Mouse (Mus musculus) CH12.LX (cell line): ENCODE data around the gene Gm5148.

Source experiments
- BHLHE40 ChIP-seq: IDR thresholded peaks from 2 replicates; pipeline ENCODE4 v1.6.1; 2011; ENCODE audit warnings: mild to moderate bottlenecking, low read depth, low read length, improper control_type of control experiment
- CTCF ChIP-seq, 2 experiments: IDR thresholded peaks in 1 of 2; conservative IDR thresholded peaks in 1 of 2; 2 replicates each; pipeline ENCODE4 v1.5.1; 2011 to 2012; ENCODE audit warnings: low read depth in 2 of 2, low read length in 2 of 2, improper control_type of control experiment in 1 of 2, inconsistent platforms in 1 of 2, mild to moderate bottlenecking in 1 of 2, moderate library complexity in 1 of 2
- ELF1 ChIP-seq: IDR thresholded peaks from 2 replicates; pipeline ENCODE4 v1.6.1; 2014; ENCODE audit warnings: low read depth, mild to moderate bottlenecking, inconsistent platforms, low read length, improper control_type of control experiment
- EP300 ChIP-seq: IDR thresholded peaks from 2 replicates; pipeline ENCODE4 v1.6.1; 2011; ENCODE audit warnings: low read length, improper control_type of control experiment
- ETS1 ChIP-seq: conservative IDR thresholded peaks from 2 replicates; pipeline ENCODE4 v1.6.1; 2012; ENCODE audit warnings: low read depth, mild to moderate bottlenecking, inconsistent platforms, low read length, improper control_type of control experiment, moderate library complexity
- MAX ChIP-seq: IDR thresholded peaks from 2 replicates; pipeline ENCODE4 v1.6.1; 2011; ENCODE audit warnings: low read length, improper control_type of control experiment
- POLR2A ChIP-seq: IDR thresholded peaks from 2 replicates; pipeline ENCODE4 v1.6.1; 2011; ENCODE audit warnings: low read depth, mild to moderate bottlenecking, improper control_type of control experiment, low read length
- RAD21 ChIP-seq: IDR thresholded peaks from 2 replicates; pipeline ENCODE4 v1.6.1; 2011; ENCODE audit warnings: low read depth, mild to moderate bottlenecking, low read length, improper control_type of control experiment, moderate library complexity
- TCF12 ChIP-seq: IDR thresholded peaks from 2 replicates; pipeline ENCODE4 v1.6.1; 2014; ENCODE audit warnings: low read depth, mild to moderate bottlenecking, inconsistent platforms, low read length, improper control_type of control experiment
- ZMIZ1 ChIP-seq: IDR thresholded peaks from 2 replicates; pipeline ENCODE4 v1.6.1; 2012; ENCODE audit warnings: low read depth, mild to moderate bottlenecking, inconsistent platforms, low read length, improper control_type of control experiment

DNA sequence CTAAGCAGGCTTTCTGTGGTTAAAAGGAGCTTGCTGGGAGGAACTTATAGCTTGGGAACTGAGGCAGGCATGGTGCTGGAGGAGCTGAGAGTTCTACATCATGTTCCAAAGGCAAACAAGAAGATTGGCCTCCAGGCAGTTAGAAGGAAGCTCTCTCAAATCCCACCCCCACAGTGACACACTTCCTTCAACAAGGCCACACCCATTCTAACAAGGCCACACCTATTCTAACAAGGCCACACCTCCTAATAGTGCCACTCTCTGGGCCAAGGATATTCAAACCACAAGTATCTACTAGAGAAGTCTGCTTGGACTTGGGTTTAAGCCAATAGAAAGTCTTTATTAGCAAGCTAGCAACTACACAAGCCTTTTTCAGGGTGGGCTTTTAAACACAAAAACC lies 46.7 kb upstream of the Gm5148 start:
- no peak for TF ChIP-seq EP300
- no peak for TF ChIP-seq ZMIZ1
- no peak for TF ChIP-seq CTCF (conservative IDR thresholded peaks at IDR 0.05 in 1 of 2, IDR thresholded peaks at IDR 0.05 in 1 of 2; ENCODE audit: low read depth in 2 of 2, low read length in 2 of 2)
- TF ChIP-seq ETS1, result no peak
- no peak for TF ChIP-seq TCF12
- TF ChIP-seq ELF1, result no peak
- TF ChIP-seq BHLHE40, result no peak
- TF ChIP-seq RAD21, result no peak
- TF ChIP-seq MAX, result no peak
- no peak for TF ChIP-seq POLR2A
